Mouse (Mus musculus): ENCODE data around the gene Afg1l.

Afg1l gene

DNA sequence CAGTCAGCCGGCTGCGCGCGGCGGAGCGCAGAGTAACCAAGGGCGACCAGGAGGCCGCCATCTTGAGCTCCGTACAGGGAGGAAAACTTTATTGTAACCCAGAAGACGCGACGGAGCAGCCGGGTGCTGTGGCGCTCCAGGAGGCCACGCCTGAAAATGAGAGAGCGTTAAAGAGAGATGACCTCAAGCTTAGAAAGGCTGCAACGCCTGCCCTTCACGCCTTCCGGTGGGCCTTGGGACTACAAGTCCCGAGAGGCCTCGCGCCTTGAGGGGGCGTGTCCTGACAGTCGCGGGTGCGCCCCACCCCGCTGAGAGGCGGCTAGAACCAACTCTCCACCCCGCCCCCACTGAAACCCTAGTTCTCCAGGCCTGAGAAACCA lies at the start of gene Afg1l:
Gene Afg1l, minus strand, starts transcription at position 225 of the 380 bp plus-strand sequence.
- peak; percentile 98 for DNase-seq

DNA sequence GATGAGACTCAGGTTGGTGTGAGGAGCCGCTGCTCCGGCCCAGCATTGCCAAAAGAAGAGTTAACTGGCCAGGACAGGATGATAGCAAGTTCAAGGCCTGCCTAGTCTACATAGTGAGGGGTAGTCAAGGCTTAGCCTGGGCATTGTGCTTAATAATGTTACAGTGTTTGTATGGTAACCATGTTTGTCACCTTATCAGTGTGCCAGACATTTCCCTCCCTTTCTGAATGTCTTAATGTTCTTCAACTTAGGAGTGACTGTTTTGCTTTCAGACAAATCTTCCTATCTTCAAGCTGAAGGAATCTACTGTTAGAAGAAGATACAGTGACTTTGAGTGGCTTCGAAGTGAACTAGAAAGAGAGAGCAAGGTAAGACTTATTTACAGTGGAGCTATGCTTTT lies 47.3 kb upstream of the Afg1l start:
- no peak for DNase-seq

DNA sequence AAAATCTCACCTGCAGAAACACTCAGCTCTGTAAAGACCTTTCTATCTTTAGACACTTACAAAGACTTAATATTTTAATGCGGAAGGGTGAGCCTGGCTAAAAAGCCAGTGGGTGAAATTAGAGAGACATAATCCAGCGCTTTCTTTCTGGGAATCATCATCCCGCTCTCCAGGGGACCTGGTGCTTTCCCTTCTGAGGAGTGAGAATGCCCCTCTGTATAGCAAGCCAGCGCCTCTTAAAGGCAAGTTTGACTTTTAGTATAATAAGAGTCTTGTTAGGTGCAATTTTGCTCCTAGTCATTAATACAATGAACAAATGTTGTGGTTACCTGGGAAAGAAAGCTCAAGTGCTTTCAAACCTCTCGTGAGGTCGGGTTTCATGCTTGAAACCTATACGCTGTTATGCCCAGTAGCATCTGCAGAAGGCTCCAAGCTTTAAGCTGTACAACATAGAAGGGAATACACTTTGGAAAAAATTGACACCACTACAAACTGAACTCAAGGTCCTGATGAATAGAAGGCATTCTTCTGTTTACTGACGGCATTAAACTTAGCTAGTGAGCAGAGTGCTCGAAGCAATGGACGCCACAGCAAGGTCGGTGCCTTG lies 45.3 kb upstream of the Afg1l start:
- no peak for DNase-seq

DNA sequence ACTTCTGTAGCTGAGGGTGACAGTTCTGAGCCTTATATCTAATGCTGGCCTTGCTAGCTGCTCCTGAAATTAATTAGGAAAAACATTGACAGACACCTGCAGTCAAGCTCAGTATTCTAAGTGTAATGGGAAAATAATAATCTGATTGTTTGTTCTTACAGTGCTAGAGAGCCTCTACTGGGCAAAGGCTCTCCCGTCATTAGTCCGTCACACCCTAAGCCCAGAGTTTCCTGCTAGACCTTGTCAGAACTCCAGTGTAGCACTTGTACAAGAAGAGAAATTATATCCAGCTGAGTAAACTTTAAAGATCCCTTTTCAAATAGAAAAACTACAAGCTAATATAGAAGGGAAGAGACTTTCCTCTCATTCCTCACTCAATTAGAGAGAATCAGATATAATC lies 44.5 kb upstream of the Afg1l start:
- DNase-seq, result no peak

DNA sequence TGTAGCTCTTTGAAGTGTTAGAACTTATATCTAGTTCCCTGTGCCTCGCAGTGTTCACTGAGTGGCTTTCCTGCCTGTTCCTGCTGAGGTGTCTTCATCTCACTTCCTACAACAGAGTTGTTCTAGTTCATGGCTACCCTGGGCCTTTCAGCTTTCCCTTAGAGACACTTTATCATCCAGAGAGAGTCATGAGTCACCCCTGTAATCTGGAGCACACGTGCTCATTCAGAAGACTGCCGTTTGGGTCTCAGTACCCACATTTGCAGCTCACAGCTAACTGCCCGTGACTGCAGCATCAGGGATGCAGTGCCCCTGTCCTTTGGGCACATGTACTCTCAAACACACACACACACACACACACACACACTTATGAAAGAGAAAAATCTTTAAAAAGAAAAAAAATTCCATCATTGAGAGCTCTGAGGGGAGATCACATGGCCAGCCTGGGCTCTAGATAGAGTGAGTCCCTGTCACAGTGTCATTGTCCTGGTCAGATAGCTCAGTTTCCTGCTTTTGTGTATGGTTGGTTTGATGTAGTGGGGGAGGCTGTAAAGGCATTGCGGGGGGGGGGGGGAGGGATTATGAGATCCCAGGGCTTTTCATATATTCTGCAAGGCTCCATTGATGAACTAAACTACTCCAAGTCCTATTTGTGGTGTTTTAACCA lies 43.1 kb upstream of the Afg1l start:
- no peak for DNase-seq

DNA sequence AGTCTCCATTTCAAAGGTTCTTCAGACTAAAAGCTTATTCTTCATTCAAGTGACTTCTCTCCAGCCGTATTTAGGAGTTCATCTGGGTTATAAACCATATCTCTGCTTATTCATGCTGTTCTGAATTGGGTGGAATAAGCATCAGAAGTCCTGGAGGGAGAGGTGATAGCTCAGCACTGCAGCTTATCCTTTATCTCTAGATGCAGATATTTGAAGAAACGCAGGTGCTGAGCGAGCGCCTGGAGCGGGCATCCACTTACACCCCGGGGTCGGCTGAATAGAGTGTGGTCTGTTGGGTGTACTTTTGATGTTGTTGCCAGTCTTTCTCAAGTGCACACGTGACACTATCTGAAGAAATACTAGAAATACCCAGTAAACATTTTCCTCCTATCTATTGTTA lies 40.0 kb upstream of the Afg1l start:
- no peak for DNase-seq

DNA sequence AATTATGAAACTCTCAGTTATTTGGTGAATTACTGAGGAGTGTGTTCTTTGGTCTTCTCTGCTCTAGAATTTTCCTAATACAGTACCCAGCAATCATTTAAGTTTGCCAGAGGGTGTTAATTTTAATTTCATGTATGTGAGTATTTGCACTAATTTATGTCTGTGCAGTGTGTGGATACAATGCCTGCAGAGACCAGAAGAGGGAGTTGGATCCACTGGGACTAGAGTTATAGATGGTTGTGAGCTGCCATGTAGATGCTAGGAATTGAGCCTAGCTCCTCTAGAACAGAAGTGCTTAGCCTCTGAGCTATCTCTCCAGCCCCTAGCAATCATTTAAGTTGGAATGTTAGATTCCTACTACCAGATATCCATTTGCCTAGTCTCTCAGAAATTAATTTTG lies 35.8 kb upstream of the Afg1l start:
- no peak for DNase-seq

DNA sequence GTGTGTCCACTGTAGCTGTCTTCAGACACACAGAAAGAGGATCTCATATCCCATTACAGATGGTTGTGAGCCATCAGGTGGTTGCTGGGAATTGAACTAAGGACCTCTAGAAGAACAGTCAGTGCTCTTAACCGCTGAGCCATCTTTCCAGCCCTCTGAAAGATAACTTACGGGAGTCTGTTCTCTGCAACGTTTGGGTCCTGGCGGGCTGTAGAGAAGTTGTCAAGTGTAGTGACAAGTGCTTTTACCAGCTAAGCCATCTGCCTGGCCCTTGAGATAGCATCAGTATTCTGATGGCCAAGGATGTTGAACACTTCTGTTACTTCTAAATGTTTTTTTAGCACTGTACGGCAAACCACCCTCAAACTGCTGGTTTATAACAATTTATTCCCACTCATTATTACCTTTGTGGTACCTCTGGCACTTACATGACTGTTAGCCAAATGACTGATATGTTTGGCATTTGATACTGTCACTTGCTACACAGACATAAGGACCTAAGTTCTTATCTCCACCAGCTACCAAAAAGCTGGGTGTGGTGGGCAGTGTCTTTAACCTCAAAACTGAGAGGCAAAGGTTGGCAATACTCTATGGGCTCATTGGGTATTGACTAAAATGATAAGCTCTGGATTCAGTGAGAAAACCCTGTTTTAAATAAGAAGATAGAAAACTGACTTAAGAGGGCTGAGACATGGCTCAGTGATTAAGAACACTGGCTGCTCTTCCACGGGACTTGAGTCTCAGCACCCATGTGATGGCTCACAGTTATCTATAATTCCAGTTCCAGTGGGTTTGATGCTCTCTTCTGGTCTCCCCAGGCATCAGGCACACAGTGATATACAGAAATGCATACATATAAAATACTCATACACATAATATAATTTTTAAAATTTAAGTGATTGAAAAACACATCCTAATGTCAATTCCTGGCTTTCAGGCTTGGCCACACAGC lies 33.1 kb upstream of the Afg1l start:
- no peak for DNase-seq

DNA sequence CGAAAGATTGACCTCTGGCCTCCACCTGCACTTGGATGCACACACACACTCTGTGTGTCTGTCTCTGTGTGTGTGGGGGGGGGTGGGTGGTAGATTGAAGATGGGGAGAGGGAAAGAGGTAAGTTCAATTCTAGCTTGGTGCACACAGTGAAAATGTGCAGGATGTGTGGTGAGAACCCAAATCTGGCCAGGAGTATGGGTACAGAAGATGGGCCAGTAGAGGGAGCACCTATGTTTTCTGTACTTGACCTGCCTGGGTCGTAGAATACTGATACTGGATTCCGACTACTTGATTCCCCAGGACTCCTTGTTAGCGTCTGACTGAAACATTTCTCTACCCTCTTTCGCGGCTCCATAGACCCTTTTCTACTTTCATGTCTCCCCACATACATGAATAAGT lies 31.8 kb upstream of the Afg1l start:
- no peak for DNase-seq

DNA sequence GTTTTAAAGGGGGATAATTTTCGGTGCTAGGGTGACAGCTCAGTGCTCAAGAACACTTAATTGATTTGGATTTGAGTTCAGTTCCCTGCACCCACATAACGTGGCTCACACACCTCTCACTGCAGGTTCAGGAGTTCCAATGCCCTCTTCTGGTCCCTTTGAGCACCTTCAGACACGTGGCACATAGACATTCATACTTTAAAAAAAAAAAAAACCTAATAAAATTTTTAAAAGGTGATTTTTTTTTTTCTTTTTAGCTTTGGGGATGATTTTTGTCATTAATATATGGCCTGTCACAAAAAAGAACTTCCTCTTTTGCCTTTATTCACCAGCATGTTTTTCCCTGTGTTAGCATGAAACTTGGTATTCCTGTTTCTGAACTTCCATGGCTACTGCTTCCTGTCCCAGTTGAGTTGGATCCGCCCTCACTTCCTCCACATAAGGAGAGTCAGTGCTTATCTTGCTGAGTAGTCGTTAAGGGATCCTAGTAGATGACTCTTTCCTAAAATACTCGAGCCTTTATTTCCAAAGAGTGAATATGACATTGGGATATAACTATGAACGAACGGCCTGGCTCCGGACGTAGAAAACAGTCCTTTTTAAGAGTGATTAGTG lies 25.8 kb upstream of the Afg1l start:
- no peak for DNase-seq

DNA sequence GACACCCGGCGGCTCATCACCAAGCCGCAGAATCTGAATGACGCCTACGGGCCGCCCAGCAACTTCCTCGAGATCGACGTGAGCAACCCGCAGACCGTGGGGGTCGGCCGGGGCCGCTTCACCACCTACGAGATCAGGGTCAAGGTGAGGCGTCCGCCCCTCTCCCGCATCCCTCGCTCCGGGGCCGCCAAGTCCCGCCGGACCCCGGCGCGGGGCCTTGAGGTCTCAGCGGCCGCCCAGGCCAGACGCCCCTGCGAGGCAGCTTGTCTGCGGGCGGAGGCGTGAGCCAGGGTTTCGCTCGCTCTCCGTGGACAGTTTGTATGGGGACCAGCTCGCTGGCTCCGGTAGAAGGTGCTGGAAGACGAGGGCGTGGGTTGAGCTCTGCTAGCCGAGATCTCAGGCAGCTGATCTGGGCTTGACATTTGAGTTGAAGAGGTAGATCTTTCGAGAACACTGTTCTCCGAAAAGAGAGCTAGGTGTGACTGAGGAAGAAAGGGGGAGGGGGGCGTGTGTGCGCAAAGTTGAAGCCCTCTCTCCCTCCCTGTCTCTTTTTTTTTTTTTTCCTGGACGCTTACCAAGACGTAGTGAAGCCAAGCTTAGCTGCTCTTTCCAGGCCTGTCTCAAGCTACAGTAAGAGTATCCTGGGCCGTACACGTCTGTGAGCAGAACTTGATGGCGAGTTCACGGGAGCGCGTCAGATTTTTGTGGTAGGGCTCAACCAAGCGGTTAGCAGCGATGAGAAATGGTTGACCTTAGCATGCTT lies 24.2 kb upstream of the Afg1l start:
- peak; percentile 74 to 85 for DNase-seq

DNA sequence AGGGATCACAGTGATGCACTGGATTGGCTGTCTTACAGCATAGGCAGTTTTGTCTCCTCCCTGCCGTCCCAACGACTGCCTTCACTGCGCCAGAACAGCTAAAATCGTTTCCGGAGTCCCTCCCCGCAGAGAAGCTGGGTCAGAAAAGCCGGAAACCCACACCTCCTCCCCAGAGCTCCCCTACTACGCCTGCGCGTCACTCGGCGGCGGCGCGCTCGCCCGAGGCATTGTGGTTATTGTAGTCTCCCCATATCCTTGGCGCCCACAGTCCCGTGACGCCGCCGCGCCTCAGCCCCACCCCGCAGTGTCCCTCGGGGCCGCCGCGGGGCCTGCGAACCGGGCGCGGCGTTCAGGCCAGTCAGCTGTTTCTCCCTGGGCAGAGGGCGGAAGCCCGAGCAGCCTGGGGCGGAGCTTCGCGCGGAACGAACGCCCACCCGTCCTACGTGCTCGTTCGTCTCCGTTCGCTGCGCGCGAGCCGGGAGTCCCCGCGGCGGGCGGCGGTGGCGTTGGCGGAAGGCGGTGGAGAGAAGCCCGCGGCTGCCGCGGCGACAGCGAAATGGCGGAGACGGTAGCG lies 23.5 kb upstream of the Afg1l start, which contains the start of gene Snx3:
Gene Snx3, plus strand, starts transcription at position 256 of the 574 bp plus-strand sequence.
- peak; percentile 96 to 97 for DNase-seq

DNA sequence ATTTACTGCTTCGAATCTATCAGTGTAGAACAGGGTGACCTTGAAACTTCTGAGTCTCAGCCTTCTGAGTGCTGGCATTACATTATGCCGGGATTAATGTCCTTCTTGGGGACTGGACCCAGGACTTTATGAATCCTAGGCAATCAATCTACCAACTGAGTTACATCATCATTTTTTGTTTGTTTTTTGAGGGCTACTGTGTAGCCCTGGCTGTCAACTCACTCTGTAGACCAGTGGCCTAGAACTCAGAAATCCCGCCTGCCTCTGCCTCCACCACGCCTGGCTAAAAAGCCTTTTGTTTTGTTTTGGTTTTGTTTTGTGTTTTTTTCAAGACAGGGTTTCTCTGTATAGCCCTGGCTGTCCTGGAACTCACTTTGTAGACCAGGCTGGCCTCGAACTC lies 22.8 kb upstream of the Afg1l start:
- peak in 1 of 2 experiments; percentile 8 for DNase-seq

DNA sequence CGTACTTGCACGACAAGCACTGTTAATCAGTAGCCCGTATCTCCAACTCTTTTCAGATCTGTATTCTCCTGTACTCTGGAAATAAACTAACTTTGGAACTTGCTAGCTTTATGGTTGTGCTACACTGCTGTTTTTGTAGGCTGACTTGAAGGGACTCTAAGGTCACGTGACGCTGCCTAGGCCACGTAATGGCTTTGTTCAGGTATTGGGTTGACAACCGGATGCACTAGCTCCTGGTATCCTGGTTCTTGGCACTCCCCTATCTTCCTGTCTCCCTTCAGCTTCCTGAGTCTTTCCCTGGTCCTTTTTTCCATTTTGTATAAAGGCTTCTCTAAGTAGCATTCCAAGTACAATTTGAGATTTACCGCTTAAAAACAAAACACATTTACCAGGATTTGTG lies 22.2 kb upstream of the Afg1l start:
- no peak for DNase-seq

DNA sequence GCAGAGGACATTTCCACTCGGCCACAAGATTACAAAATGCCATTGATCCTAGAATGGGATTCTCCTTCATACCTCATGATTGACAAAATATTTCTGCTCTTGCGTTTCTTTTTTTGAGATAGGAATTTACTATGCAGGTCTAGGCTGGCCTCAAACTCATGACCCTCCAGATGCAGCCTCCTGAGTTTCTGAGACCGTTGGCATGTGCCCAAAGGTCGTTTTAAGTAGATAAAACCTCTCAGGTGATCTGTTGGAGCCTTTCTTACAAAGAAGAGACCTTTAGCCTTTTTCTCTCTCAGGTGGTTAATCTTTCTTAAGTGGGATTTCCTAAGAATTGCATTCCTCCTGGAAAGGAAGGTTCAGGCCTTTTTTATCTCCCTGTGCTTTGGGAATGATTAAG lies 14.6 kb upstream of the Afg1l start:
- no peak for DNase-seq

DNA sequence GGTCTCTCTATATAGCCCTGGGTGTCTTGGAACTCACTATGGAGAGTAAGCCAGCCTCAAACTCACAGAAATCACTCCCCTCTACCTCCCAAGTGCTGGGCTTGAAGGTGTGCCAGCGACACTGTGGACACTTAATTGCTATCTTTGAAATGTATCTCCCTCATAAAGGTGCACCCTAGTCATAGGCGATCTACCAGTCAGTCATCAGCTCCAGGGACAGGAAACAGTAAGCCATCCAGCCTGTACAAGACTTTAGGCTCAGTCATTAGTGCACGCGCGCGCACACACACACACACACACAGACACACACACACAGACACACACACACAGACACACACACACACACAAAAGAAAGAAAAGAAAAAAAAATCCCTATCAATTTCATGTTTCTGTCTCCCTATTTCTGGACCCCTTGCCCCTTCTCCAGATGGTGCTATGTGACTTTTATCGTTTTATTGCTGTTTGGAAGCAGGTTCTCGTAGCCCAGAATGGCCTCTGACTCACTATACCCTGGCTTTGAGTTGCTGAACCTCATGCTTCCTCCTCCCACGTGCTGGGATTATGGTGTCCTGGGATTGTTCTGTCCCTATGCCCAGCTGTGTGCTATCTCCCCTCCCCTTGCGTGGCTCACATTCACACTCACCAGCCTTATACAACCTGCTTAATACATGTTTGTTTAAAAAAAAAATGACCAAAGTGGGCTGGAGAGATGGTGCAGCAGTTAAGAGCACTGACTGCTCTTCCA lies 13.8 kb upstream of the Afg1l start:
- no peak for DNase-seq

DNA sequence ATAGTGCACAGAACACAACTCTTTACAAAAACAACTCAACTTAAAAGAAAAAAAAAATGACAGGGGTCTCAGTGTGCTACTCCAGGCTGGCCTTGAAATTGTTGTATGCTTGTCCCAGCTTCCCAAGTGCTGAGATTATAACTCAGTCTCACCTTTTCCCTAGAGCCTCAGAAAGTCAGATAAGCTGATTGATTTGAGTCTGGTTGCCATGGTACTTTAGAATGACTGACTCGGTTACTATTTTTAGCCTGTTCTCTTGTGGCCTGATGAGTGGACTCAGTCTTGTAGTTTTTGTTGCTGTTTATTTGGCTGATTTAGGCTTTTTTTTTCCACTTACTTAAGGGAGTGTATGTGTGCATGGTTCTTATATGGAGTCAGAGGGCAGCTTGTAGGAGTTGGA lies 12.8 kb upstream of the Afg1l start:
- DNase-seq, result no peak

DNA sequence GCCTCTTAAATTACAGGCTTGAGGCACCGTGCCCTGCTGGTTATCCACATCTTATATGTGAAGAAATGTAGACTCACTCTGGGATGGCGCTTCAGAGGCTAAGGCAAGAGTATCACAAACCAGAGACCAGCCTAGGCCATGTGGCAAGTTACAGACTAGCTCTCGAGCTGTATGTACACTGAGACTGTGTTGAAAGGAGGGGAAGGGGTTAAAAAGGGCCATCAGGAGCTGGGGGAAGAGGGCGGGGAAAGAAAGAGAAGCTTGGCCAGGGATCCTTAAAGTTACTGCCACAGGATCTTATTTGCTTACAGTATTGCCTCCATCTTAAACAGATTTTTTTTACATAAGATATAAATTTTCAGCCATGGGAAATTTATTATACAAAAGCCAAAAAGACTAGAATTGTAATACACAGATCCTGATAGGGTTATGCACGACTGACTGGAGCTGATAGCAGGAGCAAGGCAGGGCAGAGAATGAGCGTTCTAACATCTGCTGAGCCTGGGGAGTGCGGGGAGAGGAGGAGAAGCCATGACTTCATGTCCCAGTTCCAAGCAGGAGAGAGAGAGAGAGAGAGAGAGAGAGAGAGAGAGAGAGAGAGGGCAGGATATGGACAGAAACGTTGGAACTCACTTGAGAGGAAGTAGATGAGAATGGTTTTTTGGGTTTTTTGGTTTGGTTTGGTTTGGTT lies 10.4 kb upstream of the Afg1l start:
- DNase-seq, result no peak

DNA sequence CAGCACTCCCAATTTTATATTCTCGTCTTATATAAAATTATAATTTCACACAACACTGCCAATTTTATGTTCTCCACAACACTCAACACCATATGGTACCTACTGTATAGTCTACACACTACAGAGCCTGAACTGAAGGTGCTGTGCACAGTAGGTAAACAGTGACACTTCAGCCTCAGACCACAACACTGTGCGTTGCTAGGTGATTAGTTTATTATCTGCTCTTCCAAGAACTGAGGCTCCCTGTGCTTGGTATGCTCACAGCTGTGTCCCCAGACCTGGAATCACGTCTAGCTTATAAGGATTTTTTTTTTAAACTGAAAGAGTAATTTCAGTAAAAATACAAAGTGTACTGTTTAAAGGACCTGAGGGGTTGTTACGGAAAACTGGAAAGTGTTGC lies 2.4 kb upstream of the Afg1l start:
- DNase-seq, result no peak

DNA sequence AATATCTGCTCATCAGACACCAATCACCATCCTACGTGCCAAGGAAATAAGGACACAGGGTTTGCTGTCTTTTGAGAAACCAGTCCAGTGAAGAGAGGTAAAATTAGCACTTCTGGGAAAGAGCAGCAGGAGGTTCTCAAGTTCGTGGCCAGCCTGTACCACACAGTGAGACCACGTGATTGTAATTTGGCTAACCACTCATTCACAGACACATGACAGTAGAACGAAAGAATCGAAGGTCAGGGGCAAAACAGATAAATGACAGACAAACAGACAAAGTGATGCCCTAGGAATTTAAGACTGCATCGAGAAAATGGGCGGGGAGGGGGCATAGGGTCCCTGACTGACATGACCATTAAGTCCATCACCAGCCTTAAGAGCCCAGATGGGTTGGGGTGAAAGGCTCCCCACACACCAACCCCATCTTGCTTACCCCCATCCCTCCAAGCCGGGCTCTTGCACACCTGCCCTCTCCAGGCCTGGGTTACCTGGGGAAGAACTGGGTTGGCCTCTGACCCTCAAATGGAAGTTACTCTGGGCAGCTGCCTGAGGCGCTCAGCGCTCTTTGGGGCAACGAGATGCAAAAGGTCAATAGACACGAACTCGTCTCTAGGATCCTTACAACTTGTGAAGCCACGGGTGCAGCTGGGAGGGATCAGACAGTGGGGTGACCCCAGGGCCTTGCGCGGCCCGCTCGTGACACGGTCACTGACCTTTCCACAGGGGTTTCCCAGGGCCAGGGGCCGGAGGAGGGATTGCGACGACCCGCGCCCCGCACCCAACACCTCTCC lies 620 bp downstream of the Afg1l start:
- no peak for DNase-seq
